Mouse (Mus musculus) heart, embryonic 14.5 days (tissue): ENCODE results near the gene Cfap97d2. TPM values are rescaled to one million over a fixed set of nuclear protein-coding genes. Genes with fewer than 3 reads are reported as not detected.
A peak's percentile ranks its signal among the peaks of the same experiment; 100 is the strongest.

ENCODE experiments used
- ATAC-seq: fragments of 200-750 bp; cut with Nextera tagmentation; 2 replicates; pipeline ENCODE4 v1.8.0; 2017; ENCODE audit warnings: low read depth, moderate TSS enrichment; ENCODE audit not compliant: insufficient number of reproducible peaks, insufficient read depth, low FRiP score
- H3K27ac ChIP-seq, 2 experiments: fragments of 200-500 bp in 1 of 2; fragments of 300-500 bp in 1 of 2; sonication (generic) in 1 of 2; replicated peaks in 1 of 2; 2 replicates each; pipeline ENCODE4 v1.5.1; 2012 to 2014; ENCODE audit warnings: low read depth in 2 of 2, low read length in 2 of 2, control low read depth in 1 of 2, mild to moderate bottlenecking in 1 of 2, mixed read lengths in 1 of 2; ENCODE audit not compliant: control insufficient read depth in 1 of 2, insufficient read depth in 1 of 2
- H3K27me3 ChIP-seq: fragments of 300-500 bp; sonication (generic); 2 replicates; pipeline ENCODE4 v1.6.1; 2014; ENCODE audit warnings: mild to moderate bottlenecking, low read length, control low read depth; ENCODE audit not compliant: control insufficient read depth, insufficient read depth
- H3K36me3 ChIP-seq: fragments of 300-500 bp; sonication (generic); 2 replicates; pipeline ENCODE4 v1.6.1; 2014; ENCODE audit warnings: mild to moderate bottlenecking, control low read depth, low read length, mixed read lengths; ENCODE audit not compliant: control insufficient read depth, insufficient read depth
- H3K4me1 ChIP-seq, 2 experiments: fragments of 200-500 bp in 1 of 2; fragments of 300-500 bp in 1 of 2; sonication (generic) in 1 of 2; 2 replicates each; pipeline ENCODE4 v1.6.1; 2012 to 2014; ENCODE audit warnings: low read length in 2 of 2, control low read depth in 1 of 2, mixed read lengths in 1 of 2; ENCODE audit not compliant: control insufficient read depth in 2 of 2, insufficient read depth in 2 of 2
- H3K4me2 ChIP-seq: fragments of 300-500 bp; sonication (generic); 2 replicates; pipeline ENCODE4 v1.6.1; 2014; ENCODE audit warnings: mild to moderate bottlenecking, low read length
- H3K4me3 ChIP-seq, 2 experiments: fragments of 200-500 bp in 1 of 2; fragments of 300-500 bp in 1 of 2; sonication (generic) in 1 of 2; 2 replicates each; pipeline ENCODE4 v1.5.1; 2012 to 2014; ENCODE audit warnings: low read length in 2 of 2, mild to moderate bottlenecking in 2 of 2, control low read depth in 1 of 2, low read depth in 1 of 2, moderate library complexity in 1 of 2; ENCODE audit not compliant: control insufficient read depth in 1 of 2, insufficient read depth in 1 of 2
- H3K9ac ChIP-seq: fragments of 300-500 bp; sonication (generic); 2 replicates; pipeline ENCODE4 v1.6.1; 2014; ENCODE audit warnings: mild to moderate bottlenecking, low read length
- H3K9me3 ChIP-seq: fragments of 300-500 bp; sonication (generic); 2 replicates; pipeline ENCODE4 v1.6.1; 2016; ENCODE audit warnings: low read length, control low read depth; ENCODE audit not compliant: control insufficient read depth
- WGBS: fragments of 180-500 bp; shearing (Covaris S2); extraction: QIAGEN DNeasy Blood & Tissue Kit; methylation state at CpG from one replicate; pipeline ENCODE4 v1.1.7; 2014; 5-methylcytosine and 5-hydroxymethylcytosine counted together
- polyA plus RNA-seq: library from polyadenylated mRNA; unstranded; fragments of >200 nt; fragmentation: Nextera tagmentation; extraction: Ambion mirVana; gene quantifications from 2 replicates; pipeline ENCODE4 v1.2.1, GENCODE M21; 2014

The Cfap97d2 gene
- polyA plus RNA-seq, 1 experiment from 2014 or later, result not detected

DNA sequence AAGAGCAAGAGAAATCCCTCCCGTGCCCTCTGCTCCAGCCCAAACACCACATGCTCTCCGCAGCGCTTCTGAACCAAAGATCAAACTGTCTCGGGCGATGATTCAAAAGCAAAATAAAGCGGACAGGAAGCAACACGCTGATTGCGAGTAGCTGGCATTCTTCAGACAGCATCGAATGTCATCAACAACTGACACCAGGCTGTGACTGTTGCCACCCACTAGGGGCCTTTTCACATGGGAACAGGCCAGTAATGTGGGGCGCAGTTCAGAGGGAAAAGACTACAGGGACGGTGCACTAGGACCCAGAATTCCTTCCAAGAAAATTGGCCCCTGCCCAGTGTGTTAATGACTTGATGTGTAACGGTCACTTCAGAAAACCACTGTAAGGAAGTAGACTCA is 29.4 kb upstream of the Cfap97d2 start:
- Histone ChIP-seq H3K4me2 (peak overlapping the region; percentile 92), H3K27ac (peak overlapping the region; percentile 84 to 89), H3K9ac (peak overlapping the region; percentile 87), H3K4me3 (peak overlapping the region; percentile 85 to 87), H3K4me1 (peaks cover 32 to 54% of the 10 kb centered on the region in 2 experiments), H3K9me3 (no peaks in the 10 kb centered on the region), H3K36me3 (no peaks in the 10 kb centered on the region), H3K27me3 (no peaks in the 10 kb centered on the region)
- peak; percentile 22; the same call in 1 of the 2 replicates for ATAC-seq
- WGBS, result under 1% methylated on average over 12 of the region's 12 CpGs

- peak overlapping the region; percentile 85 to 87 for H3K4me3 ChIP-seq
- H3K27ac ChIP-seq, result peak overlapping the region; percentile 84 to 89
- H3K27me3 ChIP-seq, result no peaks in the 10 kb centered on the region
- peak; percentile 31 for ATAC-seq
- H3K36me3 ChIP-seq, result no peaks in the 10 kb centered on the region
- peaks cover 30 to 48% of the 10 kb centered on the region in 2 experiments for H3K4me1 ChIP-seq
- peak overlapping the region; percentile 87 for H3K9ac ChIP-seq
- H3K4me2 ChIP-seq, result peak overlapping the region; percentile 92
- under 1% methylated on average over 47 of the region's 47 CpGs for WGBS
- H3K9me3 ChIP-seq, result no peaks in the 10 kb centered on the region
These were observed 28.8 kb upstream of the Cfap97d2 start for GRCm38 (mm10) chr8:13676701-13677412.

DNA sequence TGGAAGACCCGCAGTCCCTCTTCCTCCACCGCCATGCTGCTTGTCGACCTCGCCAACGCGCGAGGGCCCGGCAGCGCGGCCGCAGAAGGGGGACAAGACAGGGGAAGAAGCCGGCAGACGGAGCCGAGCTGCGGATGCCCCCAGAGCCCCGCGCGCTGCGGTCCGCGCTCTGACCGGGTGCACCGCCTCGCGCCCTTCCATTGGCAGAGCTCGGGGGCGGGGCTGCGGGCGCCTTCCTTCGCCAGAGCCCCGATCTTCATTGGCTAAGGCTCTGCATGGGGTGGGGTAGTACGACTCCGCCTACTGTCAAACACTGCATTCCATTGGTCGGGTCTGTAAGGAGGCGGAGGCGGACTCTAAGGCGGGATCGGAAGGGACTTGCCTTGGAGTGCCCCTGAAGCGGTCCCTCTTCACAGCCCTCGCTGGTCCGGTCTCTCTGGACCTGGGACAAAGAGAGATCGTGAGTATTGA is 28.2 kb upstream of the Cfap97d2 start, which contains the start of gene Rasa3:
Gene Rasa3 (minus strand): TSS at position 191 of the 471 bp plus-strand sequence.
- Histone ChIP-seq H3K9me3 (no peaks in the 10 kb centered on the region), H3K4me1 (peaks cover 27 to 44% of the 10 kb centered on the region in 2 experiments), H3K27ac (peak within 1 kb of the TSS; percentile 84 to 89), H3K27me3 (no peaks in the 10 kb centered on the region), H3K36me3 (no peaks in the 10 kb centered on the region), H3K4me2 (peak within 1 kb of the TSS; percentile 92), H3K9ac (peak within 1 kb of the TSS; percentile 87), H3K4me3 (peak within 1 kb of the TSS; percentile 85 to 87)
- peak; percentile 94 for ATAC-seq
- 0% methylated on average over 42 of the region's 42 CpGs for WGBS

- H3K9ac ChIP-seq, result peak overlapping the region; percentile 57; the same call in 1 of the 2 replicates
- H3K4me3 ChIP-seq, result peak overlapping the region; percentile 41 to 85
- WGBS, result 31% methylated on average over 8 of the region's 8 CpGs
- 0 out of 2 replicates have a peak, but pooled peaks cover 1% of the 10 kb centered on the region for H3K27me3 ChIP-seq
- H3K4me2 ChIP-seq, result peak overlapping the region; percentile 92
- peaks cover 25 to 38% of the 10 kb centered on the region in 2 experiments for H3K4me1 ChIP-seq
- no peaks in the 10 kb centered on the region for H3K9me3 ChIP-seq
- H3K36me3 ChIP-seq, result no peaks in the 10 kb centered on the region
- ATAC-seq, result no peak
- H3K27ac ChIP-seq, result no peak overlapping the region
These were observed 27.5 kb upstream of the Cfap97d2 start for GRCm38 (mm10) chr8:13678182-13678581.

GRCm38 (mm10) chr8:13684131-13684530 is 21.6 kb upstream of the Cfap97d2 start:
- 54% methylated on average over 7 of the region's 7 CpGs for WGBS
- Histone ChIP-seq H3K27me3 (0 out of 2 replicates have a peak, but pooled peaks cover 4% of the 10 kb centered on the region), H3K9me3 (peaks cover 2% of the 10 kb centered on the region; the same call in 1 of the 2 replicates), H3K4me1 (peaks cover 3 to 5% of the 10 kb centered on the region in 2 experiments; a peak in 1 of 4 replicates), H3K27ac (no peak overlapping the region), H3K36me3 (no peaks in the 10 kb centered on the region), H3K4me2 (no peak overlapping the region), H3K9ac (no peak overlapping the region), H3K4me3 (no peak overlapping the region)
- no peak for ATAC-seq

DNA sequence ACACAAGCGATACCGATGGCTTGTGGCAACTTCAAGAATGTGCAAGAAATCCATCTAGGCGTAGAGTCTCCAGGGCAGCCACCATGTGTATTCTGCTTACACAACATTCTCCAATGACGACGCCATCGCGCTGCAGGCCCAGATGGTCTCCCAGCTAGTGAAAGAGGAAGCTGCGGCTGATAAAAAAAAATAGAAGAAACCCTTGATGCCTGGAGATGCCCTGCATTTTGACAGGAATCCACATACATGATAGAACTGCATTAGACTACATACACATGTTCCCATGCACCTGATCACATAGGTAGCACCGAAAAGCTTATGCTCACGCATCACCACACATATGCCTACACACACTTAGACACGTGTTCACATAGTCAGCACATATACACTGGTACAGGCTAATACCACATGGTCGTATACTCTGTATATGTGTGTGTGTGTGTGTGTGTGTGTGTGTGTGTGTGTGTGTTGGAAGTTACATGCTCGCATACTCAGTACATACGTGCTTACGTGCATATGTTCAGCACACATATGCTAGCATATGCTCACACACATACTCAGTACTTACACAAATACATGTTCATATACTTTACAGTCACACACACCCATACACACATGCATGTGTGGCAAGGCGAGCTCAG is 19.9 kb upstream of the Cfap97d2 start:
- no peak for ATAC-seq
- Histone ChIP-seq H3K36me3 (no peaks in the 10 kb centered on the region), H3K27ac (no peak overlapping the region), H3K4me1 (peaks cover 3 to 5% of the 10 kb centered on the region in 2 experiments; a peak in 1 of 4 replicates), H3K9me3 (peaks cover 2% of the 10 kb centered on the region; the same call in 1 of the 2 replicates), H3K4me3 (no peak overlapping the region), H3K9ac (no peak overlapping the region), H3K27me3 (0 out of 2 replicates have a peak, but pooled peaks cover 4% of the 10 kb centered on the region), H3K4me2 (no peak overlapping the region)
- WGBS, result 88% methylated on average over 16 of the region's 16 CpGs

DNA sequence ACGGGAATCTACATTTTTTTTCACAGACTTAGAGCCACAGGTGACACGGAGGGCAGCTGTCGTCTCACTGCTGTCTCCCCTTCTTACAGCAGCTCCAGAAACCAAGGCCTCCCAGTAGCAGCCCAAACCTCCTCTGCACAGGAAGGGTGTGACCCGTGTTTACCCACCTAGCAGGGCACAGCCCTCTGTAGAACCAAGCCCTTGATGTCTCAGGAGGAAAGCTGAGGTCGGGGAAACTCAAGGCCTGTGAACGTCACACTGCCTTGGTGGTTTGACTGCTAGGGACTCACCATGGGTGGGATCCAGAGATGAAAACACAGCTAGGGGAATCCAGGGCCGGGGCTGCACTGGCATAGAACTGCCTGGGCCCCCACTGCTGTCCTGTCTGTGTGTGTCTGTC is 19.3 kb upstream of the Cfap97d2 start:
- Histone ChIP-seq H3K9ac (no peak overlapping the region), H3K4me3 (no peak overlapping the region), H3K4me2 (no peak overlapping the region), H3K27ac (no peak overlapping the region), H3K36me3 (no peaks in the 10 kb centered on the region), H3K9me3 (peaks cover 2% of the 10 kb centered on the region; the same call in 1 of the 2 replicates), H3K27me3 (0 out of 2 replicates have a peak, but pooled peaks cover 4% of the 10 kb centered on the region), H3K4me1 (peaks cover 3 to 5% of the 10 kb centered on the region in 2 experiments; a peak in 1 of 4 replicates)
- no peak for ATAC-seq
- WGBS, result 61% methylated on average over 7 of the region's 7 CpGs
